Mouse (Mus musculus) effector memory CD4-positive, alpha-beta T cell, adult 5 months (primary cell): ENCODE measurements around the gene Srd5a1. TPM values are rescaled to one million over a fixed set of nuclear protein-coding genes. Genes with fewer than 3 reads are reported as not detected.

Experiments
- polyA plus RNA-seq: library from polyadenylated mRNA; unstranded; fragments of 100-300 nt; shearing (Covaris generic); gene quantifications from one replicate; pipeline ENCODE4 v1.2.1, GENCODE M21; 2017

The Srd5a1 gene
- polyA plus RNA-seq: 0.80 TPM

DNA sequence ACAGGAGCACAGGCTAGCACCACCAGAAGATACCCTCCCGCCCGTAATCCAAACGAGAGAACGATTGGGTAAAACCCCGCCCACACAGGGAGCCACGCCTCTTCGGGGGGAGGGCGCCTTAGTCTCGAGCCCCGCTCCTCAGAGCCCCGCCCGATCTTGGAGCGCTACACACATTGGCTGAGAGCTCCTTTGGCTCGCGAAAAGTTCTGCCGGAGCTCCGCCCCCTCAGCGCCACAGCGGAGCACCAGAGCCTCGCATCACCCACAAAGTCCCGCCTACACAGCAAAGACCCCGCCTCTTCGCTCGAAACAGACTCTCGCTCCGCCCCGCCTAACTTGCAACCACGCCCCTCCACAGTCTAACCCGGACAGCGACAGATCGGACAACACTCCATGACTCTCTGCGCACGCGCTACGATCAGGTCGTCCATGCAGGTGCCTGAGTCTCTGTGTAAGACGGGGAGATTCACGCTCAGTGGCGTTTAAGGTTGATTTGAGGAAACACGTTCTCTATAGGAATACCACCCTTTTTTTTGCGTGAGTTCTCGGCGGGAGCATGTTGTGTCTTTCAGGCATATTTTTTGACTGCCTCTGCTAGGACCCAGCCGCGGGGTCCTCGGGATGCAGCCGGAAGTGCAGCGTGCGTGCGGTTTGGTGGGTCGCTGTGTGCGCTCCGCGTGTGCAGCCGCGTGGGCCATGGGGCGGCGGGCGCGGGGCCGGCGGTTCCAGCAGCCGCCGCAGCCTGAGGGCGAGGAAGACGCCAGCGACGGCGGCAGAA is at the start of gene Srd5a1:
Gene Srd5a1 (minus strand): TSS at position 45 of the 777 bp plus-strand sequence.

DNA sequence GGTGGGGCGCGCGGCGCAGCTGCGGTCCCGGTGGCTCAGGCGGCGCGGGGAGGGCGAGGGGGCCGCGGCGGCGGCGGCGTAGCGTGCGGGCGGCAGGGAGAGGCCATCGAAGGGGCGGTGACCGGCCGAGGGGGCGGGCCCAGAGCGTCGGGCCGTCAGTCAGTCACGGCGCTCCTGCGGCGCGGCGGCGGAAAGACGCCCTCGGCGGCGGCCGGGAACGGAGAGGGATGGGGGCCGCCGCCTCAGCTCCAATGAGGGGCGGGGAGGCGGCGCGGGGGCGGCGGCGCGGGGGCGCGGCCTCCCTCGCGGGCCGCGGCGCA is 76.9 kb downstream of the Srd5a1 start, which contains the start of gene Tent4a:
Gene Tent4a (minus strand): TSS at position 284 of the 320 bp plus-strand sequence.

DNA sequence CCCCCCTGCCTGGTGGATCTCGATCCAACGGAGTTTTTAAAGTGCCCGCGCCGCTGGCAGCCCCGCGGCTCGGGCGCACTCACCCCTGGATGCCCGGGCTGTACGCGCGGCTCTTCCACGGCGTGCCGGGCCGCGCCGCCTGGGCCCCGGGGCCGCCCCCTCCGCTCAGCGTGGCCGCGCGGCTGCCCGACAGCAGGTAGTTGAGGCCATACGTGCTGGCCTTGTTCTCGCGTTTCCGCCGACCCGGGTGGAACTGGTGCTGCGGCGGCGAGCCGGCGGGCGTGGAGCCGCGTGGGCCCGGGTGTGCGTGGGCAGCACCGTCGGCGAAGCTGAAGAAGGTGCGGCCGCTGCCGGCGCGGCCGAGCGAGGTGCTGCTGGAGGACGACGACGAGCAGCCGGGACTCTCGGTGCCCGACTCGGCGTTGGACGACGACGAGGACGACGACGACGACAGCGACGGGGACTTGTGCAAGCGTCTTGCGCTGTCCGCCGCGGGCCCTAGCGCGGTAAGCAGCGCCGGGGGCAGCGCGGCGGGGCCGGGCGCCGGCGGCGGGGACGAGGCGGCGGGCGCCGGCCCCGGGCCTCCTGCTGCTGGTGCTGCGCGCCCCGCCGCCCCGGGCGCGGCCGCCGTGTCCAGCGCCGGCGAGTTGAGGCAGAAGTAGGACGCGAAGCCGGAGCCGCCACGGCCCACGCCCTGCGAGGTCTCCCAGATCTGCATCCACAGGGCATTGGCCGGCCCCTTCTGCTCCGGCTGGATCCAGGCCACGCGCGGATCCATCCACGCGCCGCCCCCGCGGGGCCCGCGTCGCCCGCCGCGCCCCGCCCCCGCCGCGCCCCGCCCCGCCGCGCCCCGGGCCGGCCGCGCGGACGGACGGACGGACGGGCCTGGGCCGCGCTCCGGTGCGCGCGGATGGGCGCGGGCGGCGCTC is 77.6 kb downstream of the Srd5a1 start, which contains the start of gene Nsun2:
Gene Nsun2 (plus strand): TSS at position 342 of the 929 bp plus-strand sequence.

Other genes starting within 250 kb of the Srd5a1 start
- gene Nsun2, start 77.7 kb downstream of the Srd5a1 start, polyA plus RNA-seq: 120 TPM
- 12.7 TPM for gene Tent4a, start 76.8 kb downstream of the Srd5a1 start, polyA plus RNA-seq
- gene Ube2ql1, start 128.4 kb upstream of the Srd5a1 start, polyA plus RNA-seq: not detected
- gene Med10, start 191.0 kb upstream of the Srd5a1 start, polyA plus RNA-seq: 121 TPM